Mouse (Mus musculus) liver, embryonic 14.5 days (tissue): Measurements from ENCODE around the gene Med15.

Source experiments
- CTCF ChIP-seq: IDR thresholded peaks from 2 replicates; pipeline ENCODE4 v1.5.1; 2016; ENCODE audit warnings: antibody characterized with exemption, low read depth, control low read depth
- EP300 ChIP-seq: IDR thresholded peaks from 2 replicates; pipeline ENCODE4 v1.6.1; 2016; ENCODE audit warnings: antibody characterized with exemption, low read depth

- TF ChIP-seq CTCF (no peak), EP300 (no peak)
These were observed 91.4 kb downstream of the Med15 start for GRCm38 (mm10) chr16:17641301-17641700.
